Comparison of ENCODE assay signal across 17 mouse cellular contexts in the genomic region with DNA sequence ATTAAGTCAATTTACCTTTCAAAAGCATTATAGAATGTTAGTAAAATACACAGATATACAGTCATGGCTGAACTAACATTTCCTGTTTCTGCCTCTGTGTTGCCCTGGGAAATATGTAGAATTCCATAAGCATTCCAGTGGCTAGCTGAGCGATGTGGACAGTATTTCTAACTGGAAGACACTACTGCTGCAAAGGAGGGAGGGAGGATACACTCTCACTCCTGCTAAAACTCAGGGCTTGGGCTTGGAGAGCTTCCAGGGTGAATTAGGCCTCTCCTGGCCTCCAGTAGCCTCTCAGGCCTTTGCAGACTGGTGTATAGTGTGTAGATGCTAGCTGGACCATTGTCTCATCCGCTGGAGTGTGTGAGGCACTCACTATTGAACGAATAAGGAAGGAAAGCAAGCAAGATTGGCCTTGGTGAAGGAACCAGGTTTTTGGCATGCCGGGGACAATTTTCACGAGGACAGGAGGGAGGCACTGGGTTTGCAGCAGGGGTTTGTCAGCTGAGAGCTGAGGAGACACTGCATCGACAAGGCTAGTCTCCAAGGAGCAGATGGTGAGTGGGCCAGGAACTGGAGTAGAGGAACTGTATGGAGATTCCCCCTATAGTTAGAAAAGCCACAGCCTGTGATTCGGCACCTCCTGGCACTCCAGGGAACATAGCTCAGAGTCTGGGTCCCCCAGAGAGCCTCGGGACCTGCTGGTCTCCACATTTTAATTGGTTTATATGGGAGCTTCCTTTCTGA. TPM values are rescaled to one million over a fixed set of nuclear protein-coding genes. Genes with fewer than 3 reads are reported as not detected.
A peak's percentile ranks its signal among the peaks of the same experiment; 100 is the strongest.
DNase-seq lines count a peak whose midpoint lies in the region; ATAC-seq lines count a peak whose summit lies in the region.
"Had no signal": no experiment of that assay in that cellular context is flagged by ENCODE, and none has a peak within 500 bp of the region (broad histone marks: within the 10 kb centered on the region; RNA-seq: fewer than 3 reads in every experiment).

No protein-coding gene starts in this region.

- no peaks in the 10 kb centered on the region for H3K9me3 ChIP-seq in heart, embryonic 11.5 days (replicated peaks; ENCODE audit: control insufficient read depth, low read length)
- no peaks in the 10 kb centered on the region for H3K9me3 ChIP-seq in heart, embryonic 12.5 days (replicated peaks)
- H3K9me3 ChIP-seq: midbrain, embryonic 10.5 days; neural tube, embryonic 13.5 days had no signal

- 71% methylated on average over 8 of the region's 8 CpGs for WGBS in heart, embryonic 11.5 days (ENCODE audit: insufficient replicate concordance)
- whole genome bisulfite sequencing in heart, embryonic 12.5 days, result 61% methylated on average over 8 of the region's 8 CpGs

- H3K36me3 ChIP-seq in heart, embryonic 11.5 days (ENCODE audit: control insufficient read depth, insufficient read depth, low read length), result no peaks in the 10 kb centered on the region
- H3K36me3 ChIP-seq in heart, embryonic 12.5 days, result no peaks in the 10 kb centered on the region
- H3K36me3 ChIP-seq: midbrain, embryonic 10.5 days; neural tube, embryonic 13.5 days had no signal

- peaks cover 32% of the 10 kb centered on the region for H3K27me3 ChIP-seq in heart, embryonic 11.5 days (ENCODE audit: control insufficient read depth, insufficient read depth, low read length)
- H3K27me3 ChIP-seq in heart, embryonic 12.5 days (replicated peaks), result peaks cover 40% of the 10 kb centered on the region

- intact Hi-C loops in gastrocnemius, postnatal 36 days (cut with DNase I), result no loop called here

- H3K27ac ChIP-seq in heart, embryonic 11.5 days (ENCODE audit: low read depth, low read length), result no peak overlapping the region
- no peak overlapping the region for H3K27ac ChIP-seq in heart, embryonic 12.5 days (ENCODE audit: poor library complexity, severe bottlenecking)
- H3K27ac ChIP-seq: midbrain, embryonic 10.5 days; neural tube, embryonic 13.5 days had no signal

- no peak for ATAC-seq in heart, embryonic 11.5 days (replicated peaks; ENCODE audit: insufficient number of reproducible peaks, low FRiP score, low TSS enrichment)
- ATAC-seq in heart, embryonic 12.5 days (ENCODE audit: insufficient number of reproducible peaks, low FRiP score), result no peak

- peak; percentile 18 to 22 for DNase-seq in cerebellum, postnatal 36 days
- DNase-seq in layer of hippocampus, adult 9-10 months (ENCODE audit: low spot score), result peak; percentile 13
- DNase-seq in right cerebral cortex, postnatal 14 days, result peak; percentile 60
- DNase-seq in gastrocnemius, postnatal 36 days, result no peak
- DNase-seq in embryo, embryonic 11 days, result no peak
- no peak for DNase-seq in embryo, embryonic 10.5 days (ENCODE audit: low spot score)
- DNase-seq: adrenal gland, postnatal 14 days; thymus, adult 2 months had no signal

- peaks cover 7% of the 10 kb centered on the region for H3K4me1 ChIP-seq in heart, embryonic 11.5 days (ENCODE audit: control insufficient read depth, insufficient read depth, low read length)
- H3K4me1 ChIP-seq in heart, embryonic 12.5 days (replicated peaks), result peaks cover 24% of the 10 kb centered on the region

- H3K9ac ChIP-seq in heart, embryonic 11.5 days (ENCODE audit: low read depth, low read length), result peak overlapping the region; percentile 34; the same call in 1 of the 2 replicates
- no peak overlapping the region for H3K9ac ChIP-seq in heart, embryonic 12.5 days
- H3K9ac ChIP-seq: neural tube, embryonic 13.5 days had no signal

- H3K4me2 ChIP-seq in heart, embryonic 11.5 days, result no peak overlapping the region
- H3K4me2 ChIP-seq in heart, embryonic 12.5 days, result no peak overlapping the region
- H3K4me2 ChIP-seq: neural tube, embryonic 13.5 days had no signal

- H3K4me3 ChIP-seq in heart, embryonic 11.5 days (ENCODE audit: low read depth, low read length), result no peak overlapping the region
- H3K4me3 ChIP-seq in heart, embryonic 12.5 days, result no peak overlapping the region
- H3K4me3 ChIP-seq: midbrain, embryonic 10.5 days; neural tube, embryonic 13.5 days had no signal

RNA-seq across cellular contexts. Expression of a gene that starts 3.9 kb away (rescaled TPM):
- 0.13 TPM in 1 of 2 replicates, not detected in the other for polyA plus RNA-seq in heart, embryonic 11.5 days (2014; fragmentation: Nextera tagmentation; extraction: Ambion mirVana)
- 0.15 and 0.18 TPM in 2 replicates for polyA plus RNA-seq in heart, embryonic 12.5 days (2016; fragmentation: Nextera tagmentation; extraction: Ambion mirVana)
- total RNA-seq in gastrocnemius, postnatal 36 days (2021), result under 1 TPM; 0.46 to 0.67 TPM
- total RNA-seq: adrenal gland, postnatal 14 days had no signal
- polyA plus RNA-seq: liver, embryonic 16.5 days; midbrain, embryonic 10.5 days had no signal

RNA-seq across cellular contexts. Expression of a gene that starts 7.7 kb away (rescaled TPM):
- not detected in 2 replicates for polyA plus RNA-seq in heart, embryonic 11.5 days (2014; fragmentation: Nextera tagmentation; extraction: Ambion mirVana)
- polyA plus RNA-seq in heart, embryonic 12.5 days (2016; fragmentation: Nextera tagmentation; extraction: Ambion mirVana), result not detected in 2 replicates
- under 1 TPM in 1 of 2 experiments, not detected in 1; 0.20 TPM for total RNA-seq in gastrocnemius, postnatal 36 days (2021)
- total RNA-seq: adrenal gland, postnatal 14 days; left cerebral cortex, adult 8-10 months had no signal
- polyA plus RNA-seq: embryonic facial prominence, embryonic 11.5 days; heart, postnatal 0 days; liver, embryonic 16.5 days; midbrain, embryonic 10.5 days; neural tube, embryonic 13.5 days had no signal

RNA-seq across cellular contexts. Expression of a gene that starts 15.6 kb away (rescaled TPM):
- not detected in 2 replicates for polyA plus RNA-seq in heart, embryonic 11.5 days (2014; fragmentation: Nextera tagmentation; extraction: Ambion mirVana)
- not detected in 2 replicates for polyA plus RNA-seq in heart, embryonic 12.5 days (2016; fragmentation: Nextera tagmentation; extraction: Ambion mirVana)
- total RNA-seq in gastrocnemius, postnatal 36 days (2021), result not detected
- total RNA-seq: gastrocnemius, adult 8-10 months; left cerebral cortex, adult 8-10 months had no signal
- polyA plus RNA-seq: embryonic facial prominence, embryonic 11.5 days; heart, postnatal 0 days; liver, embryonic 16.5 days; midbrain, embryonic 10.5 days; neural tube, embryonic 13.5 days had no signal

RNA-seq across cellular contexts. Expression of a gene that starts 25.1 kb away (rescaled TPM):
- polyA plus RNA-seq in heart, embryonic 11.5 days (2014; fragmentation: Nextera tagmentation; extraction: Ambion mirVana), result not detected in 2 replicates
- polyA plus RNA-seq in heart, embryonic 12.5 days (2016; fragmentation: Nextera tagmentation; extraction: Ambion mirVana), result not detected in 2 replicates
- not detected for total RNA-seq in gastrocnemius, postnatal 36 days (2021)
- total RNA-seq: adrenal gland, postnatal 14 days; gastrocnemius, adult 8-10 months; left cerebral cortex, adult 8-10 months had no signal
- polyA plus RNA-seq: embryonic facial prominence, embryonic 11.5 days; heart, postnatal 0 days; liver, embryonic 16.5 days; midbrain, embryonic 10.5 days; neural tube, embryonic 13.5 days; thymus, adult 2 months had no signal

RNA-seq across cellular contexts. Expression of a gene that starts 46.6 kb away (rescaled TPM):
- polyA plus RNA-seq in heart, embryonic 11.5 days (2014; fragmentation: Nextera tagmentation; extraction: Ambion mirVana), result not detected in 2 replicates
- not detected in 2 replicates for polyA plus RNA-seq in heart, embryonic 12.5 days (2016; fragmentation: Nextera tagmentation; extraction: Ambion mirVana)
- total RNA-seq in gastrocnemius, postnatal 36 days (2021), result not detected
- total RNA-seq: adrenal gland, postnatal 14 days; gastrocnemius, adult 8-10 months; left cerebral cortex, adult 8-10 months had no signal
- polyA plus RNA-seq: embryonic facial prominence, embryonic 11.5 days; heart, postnatal 0 days; midbrain, embryonic 10.5 days; neural tube, embryonic 13.5 days; thymus, adult 2 months had no signal

Comparison
In these comparisons a context has a peak if more than half of its experiments do, and no peak if none do; other contexts are left out.
1. DNase-seq: peak in cerebellum, postnatal 36 days (2 of 2), layer of hippocampus, adult 9-10 months (single experiment) and right cerebral cortex, postnatal 14 days (single experiment); none in gastrocnemius, postnatal 36 days (0 of 2), embryo, embryonic 11 days (single experiment) and embryo, embryonic 10.5 days (single experiment).